Mouse (Mus musculus) gastrocnemius, adult 8-10 months (tissue): Measurements from ENCODE around the gene Ndufs5. TPM values are rescaled to one million over a fixed set of nuclear protein-coding genes. Genes with fewer than 3 reads are reported as not detected.

Source experiments
- DNase-seq, 2 experiments: peaks; one replicate each; pipeline ENCODE4 v3.0.0; 2022; ENCODE audit warnings: low spot score in 2 of 2
- total RNA-seq, 4 experiments: library from RNA; stranded (reverse); gene quantifications; 2 replicates each; pipeline ENCODE4 v1.2.4; 2022

The Ndufs5 gene
- 100 to 1,000 TPM; 230 to 275 (median 261) TPM for total RNA-seq

- peak; percentile 91 to 95 for DNase-seq
Measured at GRCm38 (mm10) chr4:123717574-123718433, at the start of gene Ndufs5. TSS of gene Ndufs5 (minus strand) at chr4:123718202.

GRCm38 (mm10) chr4:123765071-123765470 lies 47.1 kb upstream of the Ndufs5 start:
- no peak for DNase-seq

- no peak for DNase-seq
Measured at GRCm38 (mm10) chr4:123758306-123758705, 40.3 kb upstream of the Ndufs5 start.

DNA sequence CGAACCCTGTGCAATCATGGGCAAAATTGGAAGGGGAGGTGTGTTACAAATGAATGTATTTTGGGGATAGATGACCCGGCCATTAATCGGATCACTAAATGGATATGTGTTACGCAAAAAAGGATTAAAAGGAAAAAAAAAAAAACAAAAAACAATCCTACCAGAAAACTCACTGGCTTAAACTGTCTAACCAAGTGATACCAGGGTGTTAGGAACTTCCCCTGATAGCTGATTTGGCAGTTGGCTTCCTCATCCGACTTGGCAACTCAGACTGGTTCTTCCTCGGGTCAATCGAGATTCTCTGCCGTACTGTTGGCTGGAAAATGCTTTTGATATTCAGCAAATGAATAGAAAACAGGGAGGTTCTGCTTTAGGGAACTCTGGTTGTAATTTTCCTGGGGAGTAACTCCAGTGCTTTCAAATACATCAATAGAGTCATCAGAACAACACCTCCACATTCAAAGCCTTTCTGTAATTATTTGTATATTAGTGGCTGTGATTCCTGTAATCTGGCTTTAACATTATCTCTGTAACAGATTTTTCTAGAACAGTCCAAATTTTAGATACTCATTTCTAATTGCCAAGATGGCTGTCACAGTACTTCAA lies 32.8 kb upstream of the Ndufs5 start:
- DNase-seq, result no peak

DNA sequence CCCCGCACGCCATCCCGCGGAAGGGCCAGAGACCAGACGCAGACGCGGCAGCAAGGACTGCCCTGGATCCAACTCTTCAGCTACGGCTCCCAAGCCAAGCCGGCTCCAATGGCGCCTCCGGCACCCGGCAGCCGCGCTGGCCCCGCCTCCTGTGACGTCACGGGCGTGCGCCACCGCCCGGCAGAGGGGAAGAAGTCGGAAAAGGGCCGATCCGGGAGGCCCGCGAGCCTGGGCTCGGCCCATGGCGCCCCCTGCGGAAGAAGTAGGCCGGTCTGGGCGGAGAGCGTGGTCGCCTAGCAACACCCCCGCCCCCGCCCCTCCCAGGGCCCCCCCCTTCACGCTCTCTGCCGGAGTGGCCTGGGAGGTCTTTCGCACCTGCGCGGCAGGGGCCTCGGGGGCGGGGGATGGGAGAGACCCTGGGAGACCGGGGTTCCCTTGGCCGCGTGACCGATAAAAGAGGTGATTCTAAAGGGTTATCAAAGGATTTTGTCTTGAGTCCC lies 32.2 kb upstream of the Ndufs5 start, which contains the start of gene Akirin1:
Gene Akirin1 (minus strand): TSS at position 194 of the 500 bp plus-strand sequence.
- peak; percentile 95 to 96 for DNase-seq

GRCm38 (mm10) chr4:123749484-123750130 lies 31.6 kb upstream of the Ndufs5 start:
- peak in 1 of 2 experiments; percentile 8 for DNase-seq

- DNase-seq, result no peak
Measured at GRCm38 (mm10) chr4:123748726-123749415, 30.9 kb upstream of the Ndufs5 start.

GRCm38 (mm10) chr4:123745221-123745775 lies 27.3 kb upstream of the Ndufs5 start:
- DNase-seq, result no peak

- no peak for DNase-seq
Measured at GRCm38 (mm10) chr4:123742891-123743290, 24.9 kb upstream of the Ndufs5 start.

DNA sequence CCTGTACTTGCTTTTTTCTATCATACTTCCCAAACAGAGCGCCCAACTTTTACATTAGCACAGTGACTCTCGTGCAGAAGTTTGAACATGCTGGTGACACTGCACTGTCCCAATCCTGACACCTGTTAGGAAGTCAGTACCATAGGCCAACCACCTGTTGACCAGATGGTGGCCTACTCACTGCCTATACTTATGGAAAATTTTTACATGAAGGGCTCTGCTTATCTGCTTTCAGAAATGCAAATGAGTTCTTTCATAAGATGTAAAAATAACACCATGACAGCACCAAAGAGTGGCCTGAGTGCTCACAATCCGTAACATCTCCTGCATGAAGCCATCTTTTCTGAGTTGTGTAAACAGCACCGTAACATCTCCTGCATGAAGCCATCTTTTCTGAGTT lies 20.7 kb upstream of the Ndufs5 start:
- no peak for DNase-seq

GRCm38 (mm10) chr4:123733532-123733931 lies 15.5 kb upstream of the Ndufs5 start:
- no peak for DNase-seq

GRCm38 (mm10) chr4:123732921-123733320 lies 14.9 kb upstream of the Ndufs5 start:
- no peak for DNase-seq

- no peak for DNase-seq
Measured at GRCm38 (mm10) chr4:123732163-123732910, 14.3 kb upstream of the Ndufs5 start.

- no peak for DNase-seq
Measured at GRCm38 (mm10) chr4:123721761-123722160, 3.8 kb upstream of the Ndufs5 start.

GRCm38 (mm10) chr4:123718434-123718780 lies 405 bp upstream of the Ndufs5 start:
- DNase-seq, result no peak

GRCm38 (mm10) chr4:123712431-123712830 lies 5.6 kb downstream of the Ndufs5 start:
- DNase-seq, result no peak

- no peak for DNase-seq
Measured at GRCm38 (mm10) chr4:123707340-123707739, 10.7 kb downstream of the Ndufs5 start.

DNA sequence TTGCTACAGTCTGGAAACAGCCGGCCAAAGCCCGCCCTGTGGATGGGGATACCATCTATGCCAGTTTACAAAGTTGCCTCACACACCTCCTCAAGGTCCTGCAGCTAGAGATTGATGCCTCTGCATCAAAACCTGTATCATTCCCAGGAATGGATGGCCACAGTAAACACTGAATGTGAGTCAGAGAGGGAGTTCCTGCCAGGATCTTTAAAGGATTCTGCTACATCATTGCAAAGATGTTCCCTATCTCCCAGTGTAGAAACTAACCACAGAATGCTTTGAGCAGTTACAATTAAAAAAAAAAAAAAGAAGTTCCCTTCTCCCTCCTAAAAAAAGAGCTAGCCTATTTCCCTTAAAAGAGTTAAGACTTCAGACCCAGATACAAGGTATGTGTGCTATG lies 12.7 kb downstream of the Ndufs5 start:
- DNase-seq, result no peak

- DNase-seq, result no peak
Measured at GRCm38 (mm10) chr4:123693384-123693783, 24.6 kb downstream of the Ndufs5 start.

GRCm38 (mm10) chr4:123692071-123692470 lies 25.9 kb downstream of the Ndufs5 start:
- DNase-seq, result no peak
